Mouse (Mus musculus) C2C12 (cell line): Measurements from ENCODE around the gene Kyat1.

Experiments
- CEBPB ChIP-seq: IDR thresholded peaks from one replicate; pipeline ENCODE4 v1.6.1; 2011; ENCODE audit warnings: low read depth, mild to moderate bottlenecking, control low read depth, moderate library complexity
- CTCF ChIP-seq: IDR thresholded peaks from one replicate; pipeline ENCODE4 v1.5.1; 2011; ENCODE audit not compliant: control insufficient read depth, insufficient read depth, insufficient read length
- FOSL1 ChIP-seq: IDR thresholded peaks from one replicate; pipeline ENCODE4 v1.8.0; 2011; ENCODE audit warnings: mild to moderate bottlenecking, low read length; ENCODE audit not compliant: poor library complexity, insufficient read depth, severe bottlenecking
- MAX ChIP-seq: IDR thresholded peaks from one replicate; pipeline ENCODE4 v1.6.1; 2011; ENCODE audit warnings: mild to moderate bottlenecking, control low read depth
- MYOD1 ChIP-seq: IDR thresholded peaks from one replicate; pipeline ENCODE4 v1.6.1; 2011; ENCODE audit warnings: low read depth; ENCODE audit not compliant: control insufficient read depth, insufficient read length
- MYOG ChIP-seq: IDR thresholded peaks from one replicate; pipeline ENCODE4 v1.6.1; 2011; ENCODE audit not compliant: control insufficient read depth, insufficient read length; ENCODE audit errors: extremely low read depth
- USF1 ChIP-seq: IDR thresholded peaks from one replicate; pipeline ENCODE4 v1.6.1; 2011; ENCODE audit warnings: low read depth, mild to moderate bottlenecking, control low read depth, moderate library complexity

DNA sequence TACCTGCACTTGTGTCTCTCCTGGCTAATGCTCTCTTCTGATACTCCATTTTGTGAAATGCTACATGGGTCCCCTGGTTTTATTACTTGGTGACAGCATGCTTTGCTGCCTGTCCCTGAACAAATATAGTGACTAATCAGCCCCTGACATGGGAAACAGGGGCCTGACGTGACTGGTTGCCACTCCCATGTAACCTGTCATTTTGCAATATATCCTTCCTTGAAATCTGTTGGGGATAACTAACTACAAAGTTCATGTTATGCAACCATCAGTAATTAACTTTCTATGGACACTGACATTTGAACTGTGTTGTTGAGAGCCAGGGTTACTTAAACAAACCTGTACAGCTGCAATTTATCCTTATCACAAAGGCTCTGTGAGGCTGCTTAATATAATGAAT, 5.7 kb downstream of the Kyat1 start:
- TF ChIP-seq MYOG (no peak), CTCF (no peak), MYOD1 (no peak), MAX (no peak), USF1 (no peak), CEBPB (no peak), FOSL1 (no peak)
